Mouse (Mus musculus): Measurements from ENCODE around the gene Gtpbp3.

Gene Gtpbp3

DNA sequence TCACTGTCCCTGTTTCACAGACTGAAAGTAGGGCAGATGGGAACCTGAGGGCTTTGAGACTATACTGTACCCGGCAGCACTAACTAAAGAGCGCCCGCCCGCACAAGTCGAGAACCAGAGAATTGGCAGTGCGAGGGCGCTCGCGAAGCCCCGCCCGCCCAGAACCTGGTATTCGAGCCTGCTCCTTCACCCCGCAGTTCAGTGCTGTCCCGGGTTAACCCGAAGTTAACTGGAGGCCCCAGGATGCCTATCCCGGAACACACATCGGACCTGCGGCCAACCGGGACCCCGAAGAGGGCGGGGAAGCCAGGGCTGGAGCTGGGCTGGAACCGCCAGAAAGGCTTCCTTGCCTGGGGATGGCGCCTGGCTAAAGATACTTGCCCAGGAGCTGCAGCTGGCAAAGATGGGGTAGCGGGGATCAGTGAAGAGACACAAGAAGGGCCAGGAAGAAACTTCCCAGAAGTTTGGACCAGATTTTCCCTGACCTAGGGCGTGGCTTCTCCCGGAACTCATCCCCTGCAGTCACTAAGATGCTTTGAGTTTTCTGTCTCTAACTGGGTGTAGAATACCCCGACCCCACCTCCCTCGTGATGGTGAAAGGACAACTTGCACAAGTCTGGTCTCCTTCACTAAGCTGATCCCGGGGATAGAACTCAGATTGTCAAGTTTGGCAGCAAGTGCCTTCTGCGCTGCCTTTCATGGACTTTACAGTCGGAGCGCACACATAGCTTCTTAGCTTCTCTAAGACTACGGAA lies at the start of gene Gtpbp3:
Gene Gtpbp3 (plus strand): TSS at position 413 of the 755 bp plus-strand sequence.
- DNase-seq (ENCODE audit: low read depth, low spot score): peak; percentile 54

- DNase-seq (ENCODE audit: low read depth, low spot score): peak; percentile 61
Measured at GRCm38 (mm10) chr8:71441404-71441803, 46.5 kb upstream of the Gtpbp3 start.

DNA sequence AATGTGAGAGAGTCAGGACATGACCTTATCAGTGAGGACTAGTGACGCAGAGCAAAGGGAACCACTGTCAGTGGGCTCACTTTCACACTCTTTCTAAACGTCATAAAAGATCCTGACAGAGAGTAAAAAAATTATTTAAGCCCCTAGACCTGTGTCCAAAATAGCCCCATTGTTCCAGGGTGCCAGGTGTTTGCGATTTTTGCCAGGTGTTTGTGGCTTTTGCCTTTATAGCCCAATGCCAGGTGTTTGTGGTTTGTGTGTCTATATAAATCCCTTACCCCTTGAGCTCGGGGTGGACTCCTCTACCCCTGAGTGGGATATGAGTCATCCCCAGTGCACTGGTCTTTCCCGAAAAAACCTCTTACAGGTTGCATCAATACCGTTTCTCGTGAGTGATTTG lies 42.8 kb upstream of the Gtpbp3 start:
- DNase-seq (ENCODE audit: low read depth, low spot score): no peak

GRCm38 (mm10) chr8:71451337-71451736 lies 36.6 kb upstream of the Gtpbp3 start:
- DNase-seq (ENCODE audit: low read depth, low spot score): no peak

GRCm38 (mm10) chr8:71451777-71452176 lies 36.1 kb upstream of the Gtpbp3 start:
- no peak for DNase-seq (ENCODE audit: low read depth, low spot score)

GRCm38 (mm10) chr8:71452669-71453068 lies 35.2 kb upstream of the Gtpbp3 start:
- no peak for DNase-seq (ENCODE audit: low read depth, low spot score)

DNA sequence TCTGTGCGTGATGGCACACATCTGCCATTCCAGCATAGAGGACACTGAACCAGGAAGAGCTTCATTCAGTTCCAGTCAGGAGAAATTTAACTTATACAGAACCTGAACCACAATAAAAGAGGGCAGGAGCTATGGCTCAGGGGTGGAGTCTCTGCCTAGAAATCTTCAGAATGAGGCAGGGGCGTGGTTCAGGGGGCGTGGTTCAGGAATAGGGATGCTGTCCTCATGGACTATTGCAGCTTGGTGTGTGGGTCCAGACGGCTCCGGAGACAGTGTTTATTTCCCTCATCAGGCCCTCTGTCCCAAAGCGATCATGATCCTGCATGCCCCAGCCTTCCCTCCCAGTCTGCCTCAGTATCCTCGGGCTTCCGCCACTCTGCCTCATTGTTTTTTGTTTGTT lies 33.2 kb upstream of the Gtpbp3 start:
- DNase-seq (ENCODE audit: low read depth, low spot score): no peak

DNA sequence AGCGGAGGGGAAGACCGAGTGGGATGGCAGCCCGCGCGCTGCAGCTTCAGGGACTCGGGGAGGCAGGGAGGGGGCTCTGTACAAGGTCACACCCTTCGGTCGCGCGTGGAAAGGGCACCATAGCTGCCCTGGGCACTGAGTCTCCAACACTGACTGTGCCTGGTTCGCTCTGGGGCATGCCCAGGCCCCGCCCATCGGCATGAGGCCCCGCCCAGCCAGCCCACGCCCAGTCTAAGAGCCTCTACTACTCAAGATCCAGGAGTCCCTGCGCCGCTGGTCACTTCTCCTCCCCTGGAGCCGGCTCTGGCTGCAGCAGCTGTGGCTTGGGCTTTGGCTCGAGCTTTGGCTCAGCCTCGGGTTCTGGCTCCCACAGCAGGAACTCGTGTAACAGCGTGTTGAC lies 31.0 kb upstream of the Gtpbp3 start:
- DNase-seq (ENCODE audit: low read depth, low spot score): no peak

- DNase-seq (ENCODE audit: low read depth, low spot score): no peak
Measured at GRCm38 (mm10) chr8:71457659-71458270, 30.1 kb upstream of the Gtpbp3 start.

- no peak for DNase-seq (ENCODE audit: low read depth, low spot score)
Measured at GRCm38 (mm10) chr8:71460716-71461115, 27.2 kb upstream of the Gtpbp3 start.

DNA sequence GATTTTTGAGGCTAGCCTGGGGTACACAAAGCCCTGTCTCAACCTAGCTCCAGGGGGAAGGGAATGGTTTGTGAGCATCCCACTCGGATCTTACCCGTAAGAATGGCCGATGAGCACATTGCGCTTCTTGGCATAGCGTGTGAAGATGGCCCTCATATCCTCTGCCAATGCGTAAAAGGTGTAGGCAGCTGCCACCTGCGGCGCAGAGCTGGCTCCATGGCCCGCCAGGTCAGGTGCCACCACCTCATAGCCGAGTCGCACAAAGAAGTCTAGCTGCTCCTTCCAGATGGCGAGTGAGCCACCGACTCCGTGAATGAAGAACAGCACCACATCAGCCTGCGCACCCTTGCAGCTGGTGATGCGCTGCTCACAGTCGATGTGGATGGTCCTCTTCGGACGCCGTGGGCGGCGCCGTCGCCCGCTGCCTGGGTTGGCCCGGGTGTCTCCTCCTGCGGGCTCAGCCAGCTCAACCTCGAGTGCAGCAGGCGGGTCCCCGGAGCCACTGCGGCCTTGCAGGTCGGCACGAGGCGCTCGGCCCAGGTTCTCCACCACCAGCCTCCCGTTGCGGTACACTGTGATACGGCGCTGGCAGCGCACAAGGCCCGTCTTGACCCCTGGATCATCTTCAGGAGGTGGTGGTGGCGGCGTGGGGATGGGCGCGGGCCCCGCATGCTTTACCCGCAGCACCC lies 26.6 kb upstream of the Gtpbp3 start:
- no peak for DNase-seq (ENCODE audit: low read depth, low spot score)

DNA sequence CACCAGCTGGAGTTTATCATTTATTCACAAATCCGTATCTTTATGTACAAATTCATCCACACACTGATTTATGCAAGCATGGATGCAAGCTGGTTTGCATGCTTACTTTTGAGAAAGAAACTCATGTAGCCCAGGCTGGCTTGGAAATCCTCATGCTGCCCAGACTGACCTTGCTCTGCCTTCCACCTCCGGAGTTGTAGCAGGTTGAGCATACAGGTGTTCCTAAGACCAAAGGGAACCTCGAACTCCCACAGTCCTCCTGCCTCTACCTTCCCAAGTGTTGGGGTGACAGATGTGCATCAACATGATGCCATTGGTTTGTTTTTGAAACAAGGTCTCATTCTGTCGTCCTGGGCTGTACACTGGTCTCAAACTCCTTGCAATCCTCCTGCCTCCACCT lies 25.7 kb upstream of the Gtpbp3 start:
- DNase-seq (ENCODE audit: low read depth, low spot score): no peak

GRCm38 (mm10) chr8:71462786-71463185 lies 25.1 kb upstream of the Gtpbp3 start:
- no peak for DNase-seq (ENCODE audit: low read depth, low spot score)

GRCm38 (mm10) chr8:71463188-71464033 lies 24.5 kb upstream of the Gtpbp3 start, which contains the start of gene Abhd8:
Gene Abhd8, minus strand, starts transcription at chr8:71463655.
- DNase-seq (ENCODE audit: low read depth, low spot score): peak; percentile 94

GRCm38 (mm10) chr8:71464513-71465500 lies 23.1 kb upstream of the Gtpbp3 start, which contains the start of gene Mrpl34:
Gene Mrpl34, plus strand, starts transcription at chr8:71464959.
- peak; percentile 100 for DNase-seq (ENCODE audit: low read depth, low spot score)

GRCm38 (mm10) chr8:71465733-71466132 lies 22.2 kb upstream of the Gtpbp3 start:
- DNase-seq (ENCODE audit: low read depth, low spot score): no peak

- no peak for DNase-seq (ENCODE audit: low read depth, low spot score)
Measured at GRCm38 (mm10) chr8:71466198-71466597, 21.7 kb upstream of the Gtpbp3 start.

DNA sequence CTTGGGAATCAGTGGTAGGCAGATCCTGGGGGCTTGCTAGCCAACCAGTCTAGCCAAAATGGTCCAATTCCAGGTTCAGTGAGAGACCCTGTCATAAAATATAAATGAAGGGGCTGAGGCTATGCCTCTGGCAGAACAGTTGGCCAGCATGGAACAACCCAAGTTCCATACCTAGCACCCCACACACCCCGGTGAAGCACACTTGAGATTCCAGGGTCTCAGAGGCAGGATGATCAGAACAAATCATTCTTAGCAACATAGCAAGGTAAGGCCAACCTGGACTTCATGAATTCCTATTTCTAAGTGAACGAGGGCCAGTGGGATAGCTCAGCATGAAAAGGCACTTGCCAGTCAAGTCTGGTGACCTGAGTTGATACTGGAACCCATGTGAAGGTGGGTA lies 20.7 kb upstream of the Gtpbp3 start:
- no peak for DNase-seq (ENCODE audit: low read depth, low spot score)

DNA sequence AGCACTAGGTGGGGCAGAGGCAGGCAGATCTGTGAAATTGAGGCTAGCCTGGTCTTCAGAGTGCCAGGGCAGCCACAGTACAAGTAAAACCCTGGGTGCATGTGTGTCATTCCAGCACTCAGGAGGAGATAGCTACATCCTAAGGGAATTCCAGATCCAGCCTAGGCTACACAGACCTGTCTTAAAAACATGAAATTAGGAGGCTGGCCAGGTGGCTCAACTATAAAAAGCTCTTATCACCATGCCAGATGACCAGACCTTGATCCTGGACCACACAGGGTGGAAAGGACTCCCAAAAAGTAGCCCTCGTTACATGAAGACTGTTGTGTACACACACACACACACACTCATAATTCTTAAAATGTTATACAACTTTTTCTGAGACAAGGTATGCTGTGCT lies 19.9 kb upstream of the Gtpbp3 start:
- no peak for DNase-seq (ENCODE audit: low read depth, low spot score)

DNA sequence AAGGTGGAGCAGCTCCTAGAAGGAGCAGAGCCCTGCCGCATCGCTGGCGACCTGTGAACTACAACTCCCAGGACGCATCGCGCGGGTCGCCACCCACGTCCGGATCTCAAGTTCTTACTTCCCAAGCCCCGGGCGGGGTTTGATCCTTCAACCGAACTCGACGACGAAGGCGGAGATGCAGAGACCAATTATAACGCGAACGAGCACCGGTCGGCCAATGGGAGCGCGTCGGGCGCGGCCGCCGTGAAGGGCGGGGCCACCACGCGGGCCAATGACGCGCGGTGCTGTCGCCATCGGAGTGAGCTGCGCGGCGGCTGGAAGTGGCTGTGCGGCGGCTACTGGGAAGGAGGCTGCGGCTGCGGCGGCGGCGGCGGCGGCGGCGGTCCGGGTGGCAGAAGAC lies 19.0 kb upstream of the Gtpbp3 start, which contains the start of gene Dda1:
Gene Dda1 (plus strand): TSS at position 284 of the 400 bp plus-strand sequence.
- peak; percentile 99 for DNase-seq (ENCODE audit: low read depth, low spot score)
